Mouse (Mus musculus): Measurements from ENCODE around the gene B9d1. TPM values are rescaled to one million over a fixed set of nuclear protein-coding genes. Genes with fewer than 3 reads are reported as not detected.
A peak's percentile ranks its signal among the peaks of the same experiment; 100 is the strongest.

Gene B9d1
- total RNA-seq, 2 experiments from 2014 or later, result 33.2 to 34.7 TPM

DNA sequence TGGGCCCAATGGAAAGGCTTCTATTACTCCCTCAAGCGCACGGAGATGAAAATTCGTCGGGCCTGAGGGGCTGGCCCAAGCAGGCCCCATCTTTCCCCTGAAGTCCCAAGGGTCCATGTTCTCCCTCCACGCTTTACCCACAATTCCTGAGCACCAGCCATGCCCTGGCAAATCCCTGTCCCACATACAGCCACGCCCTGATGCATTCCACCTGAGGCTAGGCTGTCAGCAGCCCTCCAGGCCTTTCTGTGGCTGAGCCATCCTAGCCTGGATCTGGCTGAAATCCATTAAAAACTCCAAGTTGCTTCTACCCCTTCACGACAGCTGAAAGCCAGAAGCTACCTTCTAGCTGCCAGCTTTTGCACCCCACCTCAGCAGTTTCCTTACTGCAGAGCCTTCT, 17.0 kb upstream of the B9d1 start:
- no peak for DNase-seq
- intact Hi-C loops (cut with DNase I), result no loop called here

DNA sequence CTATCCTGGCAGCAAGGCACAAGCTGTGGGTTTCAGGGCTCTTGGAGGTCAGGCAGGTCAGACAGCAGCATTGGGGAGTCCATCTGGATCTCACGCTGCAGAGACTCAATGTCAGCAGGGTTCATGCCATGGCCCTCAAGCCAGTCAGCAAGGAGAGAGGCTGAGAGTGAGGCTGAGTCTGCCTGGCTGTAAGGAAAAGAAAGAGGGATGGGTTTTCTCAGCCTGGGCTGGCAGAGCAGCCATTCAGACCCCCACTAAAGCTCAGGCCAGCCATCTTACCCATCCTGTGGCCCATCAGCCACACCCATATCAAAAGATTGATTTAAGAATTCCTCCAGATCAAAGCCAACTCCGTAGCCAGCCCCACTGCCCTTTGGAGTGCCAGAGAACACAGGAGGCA, 15.9 kb upstream of the B9d1 start:
- intact Hi-C loops (cut with DNase I), result no loop called here
- no peak for DNase-seq

- no peak for DNase-seq
- intact Hi-C loops (cut with DNase I), result no loop called here
Measured at GRCm38 (mm10) chr11:61489874-61490273, 15.1 kb upstream of the B9d1 start.

GRCm38 (mm10) chr11:61490944-61491520, 13.9 kb upstream of the B9d1 start:
- DNase-seq, result no peak
- intact Hi-C loops (cut with DNase I), result no loop called here

GRCm38 (mm10) chr11:61492749-61493401, 12.1 kb upstream of the B9d1 start:
- intact Hi-C loops (cut with DNase I), result no loop called here
- DNase-seq, result no peak

- no peak for DNase-seq
- intact Hi-C loops (cut with DNase I), result no loop called here
Measured at GRCm38 (mm10) chr11:61493525-61494128, 11.3 kb upstream of the B9d1 start.

GRCm38 (mm10) chr11:61494129-61494997, 10.6 kb upstream of the B9d1 start, which contains the start of gene Mapk7:
Gene Mapk7, minus strand, starts transcription at chr11:61494406.
- DNase-seq, result peak; percentile 99
- intact Hi-C loops (cut with DNase I), result no loop called here

GRCm38 (mm10) chr11:61495528-61495927, 9.4 kb upstream of the B9d1 start:
- DNase-seq, result no peak
- intact Hi-C loops (cut with DNase I), result no loop called here

DNA sequence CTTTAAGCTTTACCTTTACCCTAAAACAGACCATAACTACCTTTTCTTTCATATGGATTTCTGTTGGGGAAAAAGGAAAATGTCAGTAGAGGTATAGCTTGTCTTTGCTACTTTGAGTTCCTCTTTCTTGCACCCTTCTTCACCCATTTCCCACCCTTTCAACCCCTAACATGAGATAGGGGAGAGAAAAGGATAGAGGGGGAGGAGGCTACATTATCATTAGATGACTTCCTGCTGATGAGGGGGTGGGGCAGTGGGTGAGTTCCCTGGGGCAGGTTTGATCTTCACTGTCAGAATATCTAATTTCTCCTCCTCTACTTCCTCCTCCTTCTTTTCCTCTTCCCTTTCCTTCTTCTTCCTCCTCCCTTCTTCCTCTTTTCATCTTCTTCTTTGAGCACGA, 7.5 kb upstream of the B9d1 start:
- no peak for DNase-seq
- intact Hi-C loops (cut with DNase I), result no loop called here

- intact Hi-C loops (cut with DNase I), result no loop called here
- no peak for DNase-seq
Measured at GRCm38 (mm10) chr11:61498736-61499504, 6.0 kb upstream of the B9d1 start.

DNA sequence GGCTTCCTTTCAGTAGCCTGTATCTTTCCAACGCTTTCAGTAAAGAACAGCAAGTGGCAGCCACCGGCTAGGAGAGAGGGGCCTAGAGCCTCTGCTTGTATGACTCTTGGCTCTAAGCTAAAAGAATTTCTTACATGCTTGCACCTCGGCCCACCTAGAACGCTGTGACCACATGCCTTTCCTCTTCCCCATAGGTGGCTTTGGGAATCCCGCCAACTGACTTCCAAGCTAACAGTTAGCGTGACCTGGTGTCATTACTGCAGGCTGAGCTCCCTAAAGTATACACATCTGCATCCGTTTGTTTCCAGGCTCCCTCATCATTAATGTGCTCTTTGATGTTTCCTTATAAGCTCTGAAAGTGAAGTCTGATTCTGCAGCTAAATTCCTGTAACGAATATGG, 1.0 kb upstream of the B9d1 start:
- intact Hi-C loops (cut with DNase I), result loop anchor here (5.0 kb wide), 1 partner anchor 87 kb away; no protein-coding TSS in a partner anchor
- DNase-seq, result no peak

GRCm38 (mm10) chr11:61514953-61515352, 10.0 kb downstream of the B9d1 start:
- intact Hi-C loops (cut with DNase I), result loop anchor here (10.0 kb wide), 1 partner anchor 210 kb away; the partner anchor contains the start of gene Slc5a10
- DNase-seq, result peak; percentile 43

- intact Hi-C loops (cut with DNase I), result loop anchor here (10.0 kb wide), 1 partner anchor 207 kb away; the partner anchor contains the start of gene Slc5a10
- DNase-seq, result no peak
Measured at GRCm38 (mm10) chr11:61517971-61518370, 13.0 kb downstream of the B9d1 start.

DNA sequence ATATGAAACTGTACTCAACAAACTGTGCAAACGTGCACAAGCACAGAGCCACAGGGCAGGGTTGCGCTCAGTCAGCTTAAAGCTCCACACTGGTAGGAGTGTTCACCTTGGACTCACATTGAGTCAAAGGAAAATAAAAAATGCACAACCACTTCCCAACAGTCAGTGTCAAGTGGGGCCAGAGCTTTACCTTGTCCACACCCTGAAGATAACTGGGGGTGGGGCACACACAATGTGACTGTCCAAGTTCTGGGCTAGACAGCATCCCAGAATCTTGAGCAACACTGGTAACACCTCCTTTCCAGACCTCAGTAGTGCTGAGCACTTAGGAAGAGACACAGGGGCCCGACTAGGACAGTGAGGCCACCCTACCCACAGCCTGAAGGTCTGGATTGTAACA, 13.9 kb downstream of the B9d1 start:
- intact Hi-C loops (cut with DNase I), result loop anchor here (10.0 kb wide), 1 partner anchor 206 kb away; the partner anchor contains the start of gene Slc5a10
- DNase-seq, result no peak

DNA sequence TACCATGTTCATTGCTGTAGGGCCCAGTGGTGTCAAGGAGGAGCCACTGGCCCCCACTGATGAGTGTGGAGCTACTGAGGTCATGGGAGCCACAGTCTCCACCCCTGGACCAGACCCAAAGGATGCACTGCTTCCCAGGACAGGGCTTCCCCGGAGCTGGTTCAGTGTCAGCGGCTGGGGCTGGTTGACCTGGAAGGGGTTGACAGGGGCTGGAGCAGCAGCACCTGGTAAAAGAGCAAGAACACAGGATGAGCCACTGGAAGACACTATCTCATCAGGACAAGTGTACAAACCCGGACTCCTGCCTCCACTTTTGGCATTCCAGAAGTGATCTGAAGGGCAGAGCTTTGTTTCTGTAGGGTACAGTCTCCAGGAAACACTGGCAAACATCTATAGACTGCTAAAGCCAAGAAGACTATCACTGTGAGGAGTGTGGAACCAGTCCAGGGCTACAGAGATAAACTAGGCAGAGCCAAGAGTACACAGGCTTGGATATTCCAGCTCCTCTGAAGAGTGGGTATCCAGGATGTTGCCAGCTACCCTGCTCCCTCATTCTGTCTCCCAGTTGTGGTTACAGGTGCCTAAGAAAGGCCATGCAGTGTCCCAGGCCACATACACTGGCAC, 14.7 kb downstream of the B9d1 start:
- intact Hi-C loops (cut with DNase I), result loop anchor here (1.0 to 10.0 kb wide), 2 partner anchors 33 to 205 kb away; partner anchors contain the start of gene Slc5a10
- DNase-seq, result no peak

GRCm38 (mm10) chr11:61526872-61527271, 21.9 kb downstream of the B9d1 start:
- intact Hi-C loops (cut with DNase I), result no loop called here
- peak; percentile 57 for DNase-seq

- peak; percentile 29 for DNase-seq
- intact Hi-C loops (cut with DNase I), result no loop called here
Measured at GRCm38 (mm10) chr11:61529268-61529713, 24.3 kb downstream of the B9d1 start.

- intact Hi-C loops (cut with DNase I), result no loop called here
- DNase-seq, result no peak
Measured at GRCm38 (mm10) chr11:61532820-61533219, 27.9 kb downstream of the B9d1 start.

GRCm38 (mm10) chr11:61533571-61533970, 28.6 kb downstream of the B9d1 start:
- intact Hi-C loops (cut with DNase I), result no loop called here
- DNase-seq, result no peak

DNA sequence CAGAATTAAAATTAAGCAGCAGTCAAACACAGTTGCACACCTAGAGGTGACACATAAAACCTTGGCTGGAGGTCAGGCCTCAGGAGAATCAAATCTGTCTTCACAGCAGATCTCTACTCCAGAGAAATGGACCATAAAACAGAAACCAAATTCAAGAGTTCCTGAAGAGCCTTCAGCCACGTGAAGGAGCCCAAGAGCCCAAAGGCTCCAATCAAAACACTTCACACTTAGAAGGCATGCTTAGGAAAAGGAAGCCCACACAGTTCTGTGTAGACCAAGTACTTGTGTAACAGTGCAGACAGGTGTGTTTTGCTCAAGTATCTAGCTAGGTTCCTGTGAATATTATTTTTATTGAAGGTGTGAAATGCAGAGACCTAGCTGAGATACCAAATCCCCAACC, 30.6 kb downstream of the B9d1 start:
- intact Hi-C loops (cut with DNase I), result no loop called here
- DNase-seq, result no peak

Measured in left cerebral cortex, postnatal 4 days (tissue).